Mouse (Mus musculus): ENCODE results near the gene Ubr2. TPM values are rescaled to one million over a fixed set of nuclear protein-coding genes. Genes with fewer than 3 reads are reported as not detected.

The Ubr2 gene
- polyA plus RNA-seq, 1 experiment from 2014 or later = 28.0 TPM

DNA sequence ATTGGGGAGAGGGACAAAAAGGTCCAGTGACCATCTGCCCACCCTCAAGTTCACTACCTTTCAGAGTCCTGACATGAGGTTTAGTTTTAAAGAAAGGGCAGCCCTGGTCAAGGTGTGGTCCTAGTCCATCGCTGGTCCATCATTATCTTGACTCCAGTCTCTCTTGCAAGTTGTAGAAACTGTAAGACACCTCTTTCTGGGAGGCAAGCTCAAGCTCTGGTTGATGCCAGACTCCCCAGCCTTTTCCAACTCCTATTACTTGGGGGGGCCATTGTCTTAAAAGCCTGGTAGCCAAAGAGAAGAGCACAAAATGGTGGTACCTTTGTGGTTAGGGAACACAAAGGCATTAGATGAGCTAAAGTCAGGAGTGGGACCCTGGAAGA, 1.3 kb upstream of the Ubr2 start:
- Histone ChIP-seq H3K4me3 (ENCODE audit: inconsistent target) (no peak overlapping the region), H3K27ac (peak overlapping the region; percentile 70; the same call in 1 of the 2 replicates), H3K79me2 (ENCODE audit: inconsistent target) (peaks cover 33% of the 10 kb centered on the region), H3K36me3 (ENCODE audit: inconsistent target) (no peaks in the 10 kb centered on the region)
- 100% methylated on average over 1 of the region's 1 CpGs for WGBS (ENCODE audit: missing documents)

DNA sequence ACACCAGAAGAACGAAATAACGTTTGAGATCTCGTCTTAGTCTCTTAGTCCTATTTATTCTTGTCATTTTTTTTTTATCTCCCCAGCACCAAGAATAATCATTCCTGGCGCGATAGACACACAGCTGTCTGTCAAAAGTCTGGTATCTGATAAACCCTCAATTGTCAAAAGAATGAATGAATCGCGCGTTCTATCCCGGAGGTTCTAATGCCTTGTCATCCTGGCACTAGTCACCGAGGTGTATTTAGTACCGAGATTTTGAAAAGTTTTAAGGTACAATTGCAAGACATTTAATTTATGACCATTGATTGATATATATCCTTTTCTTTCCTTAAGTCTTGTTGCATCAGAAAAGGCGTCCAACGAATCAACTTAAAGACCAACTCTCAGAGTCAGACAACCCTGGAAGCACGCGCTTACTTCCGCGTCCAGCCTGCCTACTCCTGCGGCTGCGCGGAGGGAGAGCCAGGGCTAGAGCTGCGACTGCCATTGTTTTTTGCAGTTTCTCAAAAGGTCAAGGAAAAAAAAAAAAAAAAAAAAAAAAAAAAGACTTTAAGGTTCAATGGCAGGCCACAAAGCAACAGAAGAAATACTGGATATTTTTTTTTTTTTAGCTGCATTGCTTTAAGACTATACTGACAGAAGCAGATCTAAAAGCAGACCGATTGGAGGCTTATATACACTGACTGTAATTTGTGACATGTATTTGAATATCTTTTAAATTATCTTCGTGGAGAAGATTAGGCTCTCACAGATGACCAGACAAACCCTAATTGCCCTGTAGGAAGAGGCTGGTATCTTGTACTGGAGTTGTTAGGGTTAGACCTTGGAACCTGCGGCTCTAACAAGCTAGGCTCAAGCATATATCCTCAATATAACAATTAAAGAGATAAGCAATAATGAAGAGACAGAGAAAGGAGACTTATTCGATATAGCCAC, 635 bp upstream of the Ubr2 start:
- peaks cover 40% of the 10 kb centered on the region for H3K79me2 ChIP-seq (ENCODE audit: inconsistent target)
- H3K36me3 ChIP-seq (ENCODE audit: inconsistent target) = no peaks in the 10 kb centered on the region
- peak overlapping the region; percentile 70 for H3K27ac ChIP-seq
- 13% methylated on average over 25 of the region's 25 CpGs for WGBS (ENCODE audit: missing documents)
- peak overlapping the region; percentile 82 for H3K4me3 ChIP-seq (ENCODE audit: inconsistent target)

DNA sequence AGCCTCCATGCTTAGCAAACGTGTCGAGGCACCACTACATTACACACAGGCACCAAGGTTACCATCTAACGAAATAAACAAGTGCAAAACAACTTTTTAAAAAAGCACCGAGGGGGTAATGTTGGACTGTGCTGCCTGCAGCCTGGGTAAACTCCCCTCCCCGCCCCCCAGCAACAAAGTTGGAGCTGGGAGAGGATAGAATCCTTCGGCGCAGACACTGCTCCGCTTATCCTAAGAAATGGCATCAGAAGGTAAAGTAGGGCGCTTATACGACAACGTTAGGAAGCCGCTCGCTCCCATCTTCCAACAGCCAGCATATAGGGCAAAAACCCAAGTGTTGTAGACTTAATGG, 834 bp downstream of the Ubr2 start:
- peaks cover 55% of the 10 kb centered on the region for H3K79me2 ChIP-seq (ENCODE audit: inconsistent target)
- H3K27ac ChIP-seq = peak overlapping the region; percentile 71
- 1% methylated on average over 13 of the region's 13 CpGs for WGBS (ENCODE audit: missing documents)
- H3K4me3 ChIP-seq (ENCODE audit: inconsistent target) = peak overlapping the region; percentile 82
- H3K36me3 ChIP-seq (ENCODE audit: inconsistent target) = no peaks in the 10 kb centered on the region

DNA sequence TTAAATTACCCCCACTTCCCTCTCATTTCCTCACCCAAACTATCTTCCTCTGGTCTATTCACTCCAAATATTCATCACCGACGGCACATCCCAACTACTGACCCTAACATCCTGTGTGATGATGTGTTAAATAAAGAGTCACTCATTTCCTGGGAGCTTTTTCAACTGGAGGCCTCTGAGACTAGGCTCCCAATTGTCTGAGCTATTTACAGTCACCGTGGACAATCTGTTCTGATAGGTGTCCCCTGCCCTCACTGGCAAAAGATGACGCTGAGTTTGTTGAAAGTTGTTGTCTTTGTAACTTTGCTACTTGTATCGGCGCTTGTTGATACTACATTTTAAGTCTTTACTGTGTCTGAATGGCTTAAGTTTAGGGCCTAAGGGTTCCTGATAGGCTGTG, 1.3 kb downstream of the Ubr2 start:
- WGBS (ENCODE audit: missing documents) = 2% methylated on average over 4 of the region's 6 CpGs
- H3K27ac ChIP-seq = peak overlapping the region; percentile 71
- no peaks in the 10 kb centered on the region for H3K36me3 ChIP-seq (ENCODE audit: inconsistent target)
- peak overlapping the region; percentile 82 for H3K4me3 ChIP-seq (ENCODE audit: inconsistent target)
- H3K79me2 ChIP-seq (ENCODE audit: inconsistent target) = peaks cover 60% of the 10 kb centered on the region

DNA sequence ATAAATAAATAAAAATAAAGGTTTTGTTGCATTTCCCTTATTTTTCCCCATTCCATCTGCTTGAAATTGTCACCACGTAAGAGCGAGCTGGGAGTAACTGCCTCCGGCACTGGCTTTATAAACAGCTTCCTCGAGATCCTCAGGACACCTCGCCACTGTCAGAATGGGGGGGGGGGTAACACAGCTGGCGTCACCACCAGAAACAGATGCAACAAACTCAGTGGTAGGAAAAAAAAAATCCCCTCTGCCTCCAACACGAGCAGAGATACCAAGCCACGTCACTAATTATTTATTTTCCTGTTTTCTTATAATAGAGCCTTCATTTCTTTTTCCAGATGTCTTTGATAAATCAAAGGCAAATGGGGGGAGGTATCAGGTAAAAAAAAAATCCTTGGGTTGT, 1.9 kb downstream of the Ubr2 start:
- Histone ChIP-seq H3K36me3 (ENCODE audit: inconsistent target) (no peaks in the 10 kb centered on the region), H3K79me2 (ENCODE audit: inconsistent target) (peaks cover 65% of the 10 kb centered on the region), H3K27ac (peak overlapping the region; percentile 71; the same call in 1 of the 2 replicates), H3K4me3 (ENCODE audit: inconsistent target) (peak overlapping the region; percentile 82)
- 54% methylated on average over 8 of the region's 8 CpGs for WGBS (ENCODE audit: missing documents)

DNA sequence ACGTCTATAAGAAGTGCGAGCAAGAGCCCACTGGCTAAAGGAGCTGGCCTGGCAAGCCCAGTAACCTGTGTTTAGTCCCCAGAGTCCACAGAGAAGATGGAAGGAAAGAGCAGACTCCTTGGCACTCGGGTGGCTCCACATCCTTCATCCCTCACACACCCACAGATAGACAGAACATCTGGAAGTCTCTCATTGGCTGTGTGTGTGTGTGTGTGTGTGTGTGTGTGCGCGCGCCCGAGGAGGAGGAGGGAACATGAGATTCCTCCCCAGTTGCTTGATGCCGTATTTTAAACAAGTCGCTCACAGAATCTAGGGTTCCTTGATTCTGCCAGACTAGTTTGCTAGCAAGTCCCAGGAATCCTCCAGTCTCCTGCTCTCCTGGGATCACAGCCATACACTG, 3.6 kb downstream of the Ubr2 start:
- Histone ChIP-seq H3K79me2 (ENCODE audit: inconsistent target) (peaks cover 82% of the 10 kb centered on the region), H3K36me3 (ENCODE audit: inconsistent target) (no peaks in the 10 kb centered on the region), H3K4me3 (ENCODE audit: inconsistent target) (no peak overlapping the region), H3K27ac (no peak overlapping the region)
- WGBS (ENCODE audit: missing documents) = 87% methylated on average over 5 of the region's 9 CpGs

DNA sequence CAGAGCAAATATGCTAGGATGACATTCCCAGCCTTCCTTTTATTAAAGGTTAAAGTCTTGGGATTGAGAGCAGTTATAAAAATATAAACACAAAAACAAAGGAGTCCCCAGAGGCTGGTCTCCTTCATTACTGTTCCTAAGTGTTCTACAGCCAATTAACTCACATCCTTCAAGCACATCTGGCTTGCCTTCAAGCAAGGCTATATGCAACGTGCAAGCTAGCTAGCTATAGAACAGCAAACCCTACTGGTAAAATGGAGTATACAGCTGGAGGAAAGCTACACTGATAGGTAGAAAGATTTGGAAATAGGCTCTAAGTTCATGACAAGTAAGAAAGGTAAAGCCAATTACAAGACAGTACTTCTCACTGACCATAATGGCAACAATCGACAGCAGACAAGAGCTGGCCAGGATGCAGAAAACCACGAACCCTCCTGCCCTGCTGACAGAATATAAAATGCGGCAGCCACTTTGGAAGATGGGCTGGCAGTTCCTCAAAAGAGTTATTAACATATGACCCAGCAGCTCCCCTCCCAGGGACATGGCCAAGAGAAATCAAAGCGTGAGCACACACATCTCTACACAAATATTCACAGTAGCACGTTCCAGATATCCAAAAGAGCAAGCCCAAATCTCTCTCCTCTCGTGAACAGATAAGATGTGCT, 4.5 kb downstream of the Ubr2 start:
- H3K27ac ChIP-seq = peak overlapping the region; percentile 22; the same call in 1 of the 2 replicates
- H3K4me3 ChIP-seq (ENCODE audit: inconsistent target) = no peak overlapping the region
- H3K36me3 ChIP-seq (ENCODE audit: inconsistent target) = peaks cover under 1% of the 10 kb centered on the region; the same call in 1 of the 2 replicates
- 17% methylated on average over 7 of the region's 7 CpGs for WGBS (ENCODE audit: missing documents)
- H3K79me2 ChIP-seq (ENCODE audit: inconsistent target) = peaks cover 91% of the 10 kb centered on the region

DNA sequence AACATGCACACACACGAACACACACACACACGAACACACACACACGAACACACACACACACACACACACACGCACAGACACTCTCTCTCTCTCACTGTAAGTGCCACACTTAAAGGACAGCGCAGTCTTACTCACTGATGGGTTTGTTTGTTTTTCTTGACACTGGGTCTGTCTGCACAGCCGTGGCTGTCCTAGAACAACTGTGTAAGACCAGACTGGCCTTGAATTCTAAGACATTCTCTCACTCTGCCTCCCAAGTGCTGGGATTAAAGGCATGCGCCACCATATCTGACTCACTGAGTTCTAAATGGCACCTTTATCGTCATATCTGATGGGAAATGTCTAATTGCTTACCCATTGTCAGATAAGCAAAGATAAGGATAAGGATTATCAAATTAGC, 7.1 kb downstream of the Ubr2 start:
- Histone ChIP-seq H3K79me2 (ENCODE audit: inconsistent target) (peaks cover 100% of the 10 kb centered on the region), H3K27ac (no peak overlapping the region), H3K36me3 (ENCODE audit: inconsistent target) (peaks cover 26% of the 10 kb centered on the region), H3K4me3 (ENCODE audit: inconsistent target) (no peak overlapping the region)
- WGBS (ENCODE audit: missing documents) = 94% methylated on average over 8 of the region's 8 CpGs

DNA sequence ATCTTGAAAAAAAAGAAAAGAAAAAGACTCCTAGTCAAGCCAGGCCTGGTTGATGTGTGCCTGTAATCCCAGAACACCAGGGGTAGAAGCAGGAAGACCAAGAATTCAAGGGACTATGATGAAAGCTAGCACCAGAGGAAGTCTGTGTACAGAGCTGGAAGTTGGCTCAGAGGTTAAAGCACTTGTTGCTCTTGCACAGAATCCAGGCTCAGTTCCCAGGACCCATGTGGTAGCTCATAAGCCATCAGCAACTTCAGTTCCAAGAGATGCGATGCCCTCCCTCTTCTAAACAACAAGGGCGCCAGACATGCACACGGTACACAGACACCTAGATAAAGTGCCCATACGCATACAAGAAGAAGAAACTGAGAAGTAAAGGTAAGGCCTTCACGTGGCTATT, 8.0 kb downstream of the Ubr2 start:
- Histone ChIP-seq H3K4me3 (ENCODE audit: inconsistent target) (no peak overlapping the region), H3K79me2 (ENCODE audit: inconsistent target) (peaks cover 100% of the 10 kb centered on the region), H3K36me3 (ENCODE audit: inconsistent target) (peaks cover 35% of the 10 kb centered on the region), H3K27ac (no peak overlapping the region)
- 95% methylated on average over 5 of the region's 5 CpGs for WGBS (ENCODE audit: missing documents)

DNA sequence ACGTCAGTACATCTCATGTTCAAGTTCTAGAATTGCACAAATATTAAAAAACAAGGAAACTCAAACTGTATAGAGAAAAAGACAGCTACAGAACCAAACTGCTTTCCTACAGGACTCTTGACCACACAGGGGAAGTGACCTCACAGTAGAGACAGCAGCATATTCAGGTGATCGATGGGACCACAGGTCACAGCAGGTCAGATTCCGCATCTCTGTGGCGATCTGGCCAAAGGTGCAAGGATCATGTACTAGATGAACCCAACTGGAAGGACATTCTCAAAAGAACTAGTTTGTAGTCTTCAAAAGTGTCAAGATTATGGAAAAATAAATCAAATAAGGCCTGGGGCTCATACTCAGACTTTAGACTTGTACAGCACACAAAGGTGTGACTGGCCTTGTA, 11.5 kb downstream of the Ubr2 start:
- no peak overlapping the region for H3K27ac ChIP-seq
- 91% methylated on average over 4 of the region's 4 CpGs for WGBS (ENCODE audit: missing documents)
- H3K4me3 ChIP-seq (ENCODE audit: inconsistent target) = no peak overlapping the region
- peaks cover 100% of the 10 kb centered on the region for H3K79me2 ChIP-seq (ENCODE audit: inconsistent target)
- peaks cover 41% of the 10 kb centered on the region for H3K36me3 ChIP-seq (ENCODE audit: inconsistent target)

DNA sequence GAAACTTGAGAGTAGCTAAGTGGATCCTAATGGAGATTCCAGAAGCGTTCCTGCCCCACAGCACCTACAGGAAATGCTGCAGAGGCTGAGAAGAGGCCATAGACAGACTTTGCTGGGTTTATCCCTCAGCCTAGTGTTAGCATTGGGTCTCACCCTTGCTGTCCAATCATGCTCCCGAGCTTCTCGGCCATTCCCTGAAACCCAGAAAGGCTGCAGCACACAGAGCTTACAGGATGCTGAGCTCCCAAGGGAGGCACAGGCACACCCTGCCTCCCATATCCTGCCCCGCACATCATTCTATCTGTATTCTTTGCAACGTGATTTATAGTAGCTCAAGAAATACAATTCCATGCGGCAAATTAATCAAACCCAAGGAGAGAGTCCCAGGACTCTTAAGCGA, 13.9 kb downstream of the Ubr2 start:
- H3K4me3 ChIP-seq (ENCODE audit: inconsistent target) = no peak overlapping the region
- H3K27ac ChIP-seq = no peak overlapping the region
- WGBS (ENCODE audit: missing documents) = 93% methylated on average over 7 of the region's 7 CpGs
- H3K79me2 ChIP-seq (ENCODE audit: inconsistent target) = peaks cover 100% of the 10 kb centered on the region
- H3K36me3 ChIP-seq (ENCODE audit: inconsistent target) = peaks cover 59% of the 10 kb centered on the region

DNA sequence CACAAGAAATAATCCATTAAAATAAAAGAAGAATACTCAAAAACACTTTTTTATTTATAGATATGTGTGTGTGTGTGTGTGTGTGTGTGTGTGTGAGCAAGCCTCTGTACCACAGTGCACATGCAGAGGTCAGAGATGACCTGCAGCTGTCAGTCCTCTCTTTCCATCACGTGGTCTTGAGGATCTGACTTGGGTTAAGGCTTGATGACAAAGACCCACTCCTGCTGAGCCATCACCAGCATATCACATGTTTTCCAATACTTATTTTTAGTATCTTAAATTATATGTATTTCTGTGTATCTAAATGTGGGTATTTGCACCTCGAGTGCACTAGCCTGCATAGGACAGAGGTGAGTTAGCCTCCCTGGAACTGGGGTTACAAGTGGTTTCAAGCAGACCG, 14.7 kb downstream of the Ubr2 start:
- no peak overlapping the region for H3K4me3 ChIP-seq (ENCODE audit: inconsistent target)
- peaks cover 100% of the 10 kb centered on the region for H3K79me2 ChIP-seq (ENCODE audit: inconsistent target)
- WGBS (ENCODE audit: missing documents) = 86% methylated on average over 3 of the region's 3 CpGs
- peaks cover 65% of the 10 kb centered on the region for H3K36me3 ChIP-seq (ENCODE audit: inconsistent target)
- H3K27ac ChIP-seq = peak overlapping the region; percentile 70; the same call in 1 of the 2 replicates

DNA sequence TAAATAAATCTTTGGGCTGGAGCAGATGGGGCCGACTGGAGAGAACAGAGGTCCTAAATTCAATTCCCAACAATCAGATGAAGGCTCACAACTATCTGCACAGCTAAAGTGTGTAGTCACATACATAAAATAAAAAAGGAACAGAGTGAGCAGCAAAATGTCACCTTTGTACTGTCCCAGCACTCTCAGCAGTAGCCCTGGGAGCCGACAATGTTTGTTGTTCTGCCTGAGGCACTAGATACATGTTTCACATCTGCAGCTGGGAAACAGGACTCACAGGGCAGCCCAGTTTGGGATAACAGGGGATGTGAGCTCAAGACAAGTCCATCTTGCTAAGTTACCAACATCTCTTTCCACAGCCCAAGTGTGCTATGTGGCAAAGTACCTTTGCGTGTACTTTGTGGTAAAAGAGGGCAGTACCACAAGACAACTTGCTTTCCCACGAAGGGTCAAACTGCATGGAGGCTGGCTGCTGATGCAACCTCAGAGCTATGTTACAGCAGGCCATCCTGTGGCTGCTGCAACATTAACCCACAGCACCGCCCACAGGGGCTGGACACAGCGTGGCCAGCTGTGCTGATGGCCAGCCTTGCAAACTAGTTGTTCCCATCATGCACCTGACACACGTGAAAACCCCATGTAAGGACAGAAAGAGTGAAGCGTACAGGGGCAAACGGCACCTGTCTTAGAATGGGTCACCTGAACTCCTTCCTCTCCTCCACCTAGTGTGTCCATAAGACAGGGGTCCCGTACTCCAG, 15.5 kb downstream of the Ubr2 start:
- WGBS (ENCODE audit: missing documents) = 60% methylated on average over 10 of the region's 10 CpGs
- Histone ChIP-seq H3K27ac (peak overlapping the region; percentile 70), H3K36me3 (ENCODE audit: inconsistent target) (peaks cover 65% of the 10 kb centered on the region), H3K4me3 (ENCODE audit: inconsistent target) (no peak overlapping the region), H3K79me2 (ENCODE audit: inconsistent target) (peaks cover 93% of the 10 kb centered on the region)

DNA sequence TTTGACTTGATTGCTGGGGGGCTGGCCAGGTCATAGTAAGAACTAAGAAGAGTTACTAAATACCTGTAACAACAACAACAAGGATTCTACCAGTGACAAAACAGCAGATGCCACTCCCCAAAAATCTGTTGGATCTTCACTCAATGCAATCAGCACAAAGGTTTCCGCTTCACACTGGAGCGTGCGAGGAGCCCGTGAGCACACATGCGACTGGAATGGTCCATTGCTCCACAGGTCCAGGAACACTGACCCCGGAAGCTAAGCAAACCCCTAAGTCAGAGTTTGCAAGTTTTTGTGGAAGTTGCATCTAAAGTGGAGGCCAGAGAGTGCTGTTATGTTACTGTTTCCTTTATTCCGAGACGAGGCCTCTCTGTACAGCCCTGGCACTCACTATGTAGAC, 16.7 kb downstream of the Ubr2 start:
- Histone ChIP-seq H3K27ac (no peak overlapping the region), H3K36me3 (ENCODE audit: inconsistent target) (peaks cover 63% of the 10 kb centered on the region)
- WGBS (ENCODE audit: missing documents) = 95% methylated on average over 8 of the region's 8 CpGs

More for the DNA sequence above, 16.7 kb downstream of the Ubr2 start:
- no peak overlapping the region for H3K4me3 ChIP-seq (ENCODE audit: inconsistent target)
- peaks cover 81% of the 10 kb centered on the region for H3K79me2 ChIP-seq (ENCODE audit: inconsistent target)
